ENCODE assay signal across 10 mouse cellular contexts in genomic region chr9:36821644-36822000, GRCm38 (mm10). TPM values are rescaled to one million over a fixed set of nuclear protein-coding genes. Genes with fewer than 3 reads are reported as not detected.
A peak's percentile ranks its signal among the peaks of the same experiment; 100 is the strongest.
DNase-seq lines count a peak whose midpoint lies in the region; ATAC-seq and TF ChIP-seq lines count a peak whose summit lies in the region.
"Had no signal": no experiment of that assay in that cellular context is flagged by ENCODE, and none has a peak within 500 bp of the region (broad histone marks: within the 10 kb centered on the region; RNA-seq: fewer than 3 reads in every experiment).

TSS of gene Fez1 (plus strand) at chr9:36821864.

- H3K27me3 ChIP-seq in heart, embryonic 16.5 days (ENCODE audit: control insufficient read depth, insufficient read depth, low read length): no peaks in the 10 kb centered on the region
- no peaks in the 10 kb centered on the region for H3K27me3 ChIP-seq in forebrain, embryonic 13.5 days
- H3K27me3 ChIP-seq in midbrain, postnatal 0 days (ENCODE audit: insufficient read depth, low read length): no peaks in the 10 kb centered on the region
- H3K27me3 ChIP-seq: liver, embryonic 15.5 days had no signal

- H3K27ac ChIP-seq in heart, embryonic 16.5 days (ENCODE audit: low read length): no peak within 1 kb of the TSS
- H3K27ac ChIP-seq in forebrain, embryonic 13.5 days: peak within 1 kb of the TSS; percentile 99
- peak within 1 kb of the TSS; percentile 93 for H3K27ac ChIP-seq in midbrain, postnatal 0 days (ENCODE audit: low read depth, low read length)
- H3K27ac ChIP-seq: liver, embryonic 15.5 days had no signal

- ATAC-seq in heart, embryonic 16.5 days (replicated peaks; ENCODE audit: extremely low read depth, insufficient read depth, low FRiP score): no peak
- ATAC-seq in forebrain, embryonic 13.5 days: peak; percentile 98
- ATAC-seq in midbrain, postnatal 0 days (ENCODE audit: low FRiP score): peak; percentile 96

- DNase-seq in heart, adult 11 months: no peak
- peak; percentile 99 for DNase-seq in brain, embryonic 14.5 days (ENCODE audit: low read depth)
- peak; percentile 94 for DNase-seq in layer of hippocampus, adult 9-11 months
- peak; percentile 97 for DNase-seq in midbrain, postnatal 0 days (ENCODE audit: low spot score)
- DNase-seq in Muller cell, postnatal 12 days (ENCODE audit: inconsistent ontology term): no peak
- no peak for DNase-seq in T-cell, adult 2 months (ENCODE audit: low spot score)

- TF ChIP-seq POLR2A in brain, embryonic 14.5 days (IDR thresholded peaks at IDR 0.05; ENCODE audit: borderline replicate concordance, extremely low read depth, insufficient read depth, insufficient read length, poor library complexity, severe bottlenecking): peak; percentile 35; the same call in 1 of the 2 replicates

- H3K9me3 ChIP-seq in heart, embryonic 16.5 days (replicated peaks; ENCODE audit: control insufficient read depth, low read length): no peaks in the 10 kb centered on the region
- H3K9me3 ChIP-seq in forebrain, embryonic 13.5 days (replicated peaks): no peaks in the 10 kb centered on the region
- no peaks in the 10 kb centered on the region for H3K9me3 ChIP-seq in midbrain, postnatal 0 days (ENCODE audit: low read length)
- H3K9me3 ChIP-seq: G1E; liver, embryonic 15.5 days had no signal

- WGBS in heart, embryonic 16.5 days: 8% methylated on average over 8 of the region's 8 CpGs
- WGBS in forebrain, embryonic 13.5 days: under 1% methylated on average over 8 of the region's 8 CpGs
- 1% methylated on average over 8 of the region's 8 CpGs for WGBS in midbrain, postnatal 0 days

- H3K4me1 ChIP-seq in heart, embryonic 16.5 days (ENCODE audit: control insufficient read depth, insufficient read depth, low read length): no peaks in the 10 kb centered on the region
- H3K4me1 ChIP-seq in forebrain, embryonic 13.5 days: peaks cover 26% of the 10 kb centered on the region
- H3K4me1 ChIP-seq in midbrain, postnatal 0 days (ENCODE audit: insufficient read depth, low read length): no peaks in the 10 kb centered on the region
- H3K4me1 ChIP-seq: liver, embryonic 15.5 days had no signal

- 0 out of 2 replicates have a peak within 1 kb of the TSS, but pooled peaks have one; percentile 11 for H3K4me2 ChIP-seq in heart, embryonic 16.5 days (ENCODE audit: low read depth, low read length)
- peak within 1 kb of the TSS; percentile 65 for H3K4me2 ChIP-seq in forebrain, embryonic 13.5 days
- peak within 1 kb of the TSS; percentile 54 for H3K4me2 ChIP-seq in midbrain, postnatal 0 days (ENCODE audit: low read depth, low read length, poor library complexity, severe bottlenecking)
- H3K4me2 ChIP-seq: liver, embryonic 15.5 days had no signal

- H3K4me3 ChIP-seq in heart, embryonic 16.5 days (ENCODE audit: low read length): no peak within 1 kb of the TSS
- peak within 1 kb of the TSS; percentile 36 for H3K4me3 ChIP-seq in forebrain, embryonic 13.5 days
- H3K4me3 ChIP-seq in midbrain, postnatal 0 days (ENCODE audit: low read depth, low read length): peak within 1 kb of the TSS; percentile 26
- H3K4me3 ChIP-seq: liver, embryonic 15.5 days had no signal

- no peak for TF ChIP-seq CTCF in brain, embryonic 14.5 days (IDR thresholded peaks at IDR 0.05; ENCODE audit: borderline replicate concordance, extremely low read depth, insufficient read depth, insufficient read length)
- no peak for TF ChIP-seq CTCF in midbrain, postnatal 0 days (IDR thresholded peaks at IDR 0.05)

- no peak within 1 kb of the TSS for H3K9ac ChIP-seq in heart, embryonic 16.5 days (ENCODE audit: low read length)
- peak within 1 kb of the TSS; percentile 66 for H3K9ac ChIP-seq in forebrain, embryonic 13.5 days
- H3K9ac ChIP-seq in midbrain, postnatal 0 days (replicated peaks; ENCODE audit: low read length, poor library complexity, severe bottlenecking): 0 out of 2 replicates have a peak within 1 kb of the TSS, but pooled peaks have one; percentile 25
- H3K9ac ChIP-seq: liver, embryonic 15.5 days had no signal

- H3K36me3 ChIP-seq in heart, embryonic 16.5 days (ENCODE audit: control insufficient read depth, insufficient read depth): no peaks in the 10 kb centered on the region
- no peaks in the 10 kb centered on the region for H3K36me3 ChIP-seq in forebrain, embryonic 13.5 days (ENCODE audit: poor library complexity, severe bottlenecking)
- no peaks in the 10 kb centered on the region for H3K36me3 ChIP-seq in midbrain, postnatal 0 days (ENCODE audit: insufficient read depth, low read length)
- H3K36me3 ChIP-seq: G1E; liver, embryonic 15.5 days had no signal

RNA-seq across cellular contexts. Expression of gene Fez1, which starts in this region (rescaled TPM):
- polyA plus RNA-seq in heart, embryonic 16.5 days (2015; fragmentation: Nextera tagmentation; extraction: Ambion mirVana): 2.1 and 2.5 TPM in 2 replicates
- 326 and 357 TPM in 2 replicates for polyA plus RNA-seq in brain, embryonic 14.5 days (2012; rRNA removed)
- polyA plus RNA-seq in forebrain, embryonic 13.5 days (2015; fragmentation: Nextera tagmentation; extraction: Ambion mirVana): 601 and 607 TPM in 2 replicates
- 371 and 469 TPM in 2 replicates for total RNA-seq in midbrain, postnatal 0 days (2014; rRNA removed)
- 530 and 548 TPM in 2 replicates for polyA plus RNA-seq in midbrain, postnatal 0 days (2015; fragmentation: Nextera tagmentation; extraction: Ambion mirVana)
- polyA plus RNA-seq: G1E had no signal

Comparison
In these comparisons a context has a peak if more than half of its experiments do, and no peak if none do; other contexts are left out.
1. RNA of gene Fez1 (polyA plus RNA-seq): 601 to 607 TPM in forebrain, embryonic 13.5 days, 530 to 548 TPM in midbrain, postnatal 0 days and 326 to 357 TPM in brain, embryonic 14.5 days; 2.1 to 2.5 TPM in heart, embryonic 16.5 days; every median in the first group is over 10 times any median in the second.
2. H3K4me2 ChIP-seq: peak in every context shown above with its lines; median percentile 65 in forebrain, embryonic 13.5 days; 54 in midbrain, postnatal 0 days; 11 in heart, embryonic 16.5 days.
3. DNase-seq: peak in brain, embryonic 14.5 days (single experiment), layer of hippocampus, adult 9-11 months (single experiment) and midbrain, postnatal 0 days (single experiment); none in heart, adult 11 months (single experiment), Muller cell, postnatal 12 days (single experiment) and T-cell, adult 2 months (single experiment).